ENCODE assay signal across 8 mouse cellular contexts in the genomic region with DNA sequence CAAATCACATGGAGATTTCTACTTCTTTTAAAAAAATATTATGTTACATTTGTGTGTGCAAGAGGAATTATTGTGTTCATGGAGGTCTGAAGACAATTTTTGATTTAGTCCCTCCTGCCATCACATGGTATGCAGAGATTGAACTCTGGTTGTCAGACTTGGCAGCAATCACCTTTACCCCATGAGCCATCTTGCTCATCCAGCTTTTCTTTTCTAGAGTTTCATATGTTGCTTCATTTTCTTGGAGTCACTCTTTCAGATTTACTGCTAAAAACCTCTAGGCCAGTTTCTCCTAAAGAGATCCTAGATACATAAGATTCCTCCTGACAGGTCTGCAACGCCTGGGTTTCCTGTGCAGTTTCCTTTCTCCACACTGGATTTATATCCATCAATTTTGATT. TPM values are rescaled to one million over a fixed set of nuclear protein-coding genes. Genes with fewer than 3 reads are reported as not detected.
A peak's percentile ranks its signal among the peaks of the same experiment; 100 is the strongest.
DNase-seq lines count a peak whose midpoint lies in the region; ATAC-seq and TF ChIP-seq lines count a peak whose summit lies in the region.

No protein-coding gene starts in this region.

- H3K27me3 ChIP-seq in kidney, embryonic 16.5 days (ENCODE audit: insufficient read depth, low read length) = no peaks in the 10 kb centered on the region
- H3K27me3 ChIP-seq in embryonic facial prominence, embryonic 15.5 days = no peaks in the 10 kb centered on the region
- H3K27me3 ChIP-seq in limb, embryonic 11.5 days (ENCODE audit: control insufficient read depth, insufficient read depth, low read length) = no peaks in the 10 kb centered on the region
- no peaks in the 10 kb centered on the region for H3K27me3 ChIP-seq in neural tube, embryonic 14.5 days (ENCODE audit: control insufficient read depth, insufficient read depth, low read length)
- H3K27me3 ChIP-seq in thymus, adult 2 months (ENCODE audit: control insufficient read depth, insufficient read depth, low read length) = no peaks in the 10 kb centered on the region

- no peaks in the 10 kb centered on the region for H3K9me3 ChIP-seq in kidney, embryonic 16.5 days (ENCODE audit: low read length)
- H3K9me3 ChIP-seq in embryonic facial prominence, embryonic 15.5 days (replicated peaks) = no peaks in the 10 kb centered on the region
- H3K9me3 ChIP-seq in limb, embryonic 11.5 days (ENCODE audit: control insufficient read depth, low read length) = no peaks in the 10 kb centered on the region
- H3K9me3 ChIP-seq in neural tube, embryonic 14.5 days (ENCODE audit: control insufficient read depth, low read length) = no peaks in the 10 kb centered on the region

- intact Hi-C loops in left cerebral cortex, postnatal 25 days (cut with DNase I) = no loop called here

- H3K9ac ChIP-seq in kidney, embryonic 16.5 days (replicated peaks; ENCODE audit: low read length) = peak overlapping the region; percentile 72
- no peak overlapping the region; the same call in 1 of the 2 replicates for H3K9ac ChIP-seq in embryonic facial prominence, embryonic 15.5 days
- H3K9ac ChIP-seq in limb, embryonic 11.5 days (ENCODE audit: low read length) = no peak overlapping the region; the same call in 1 of the 2 replicates
- H3K9ac ChIP-seq in neural tube, embryonic 14.5 days (replicated peaks; ENCODE audit: low read depth, low read length) = 0 out of 2 replicates have a peak overlapping the region, but pooled peaks have one; percentile 26

- DNase-seq in kidney, postnatal 25 days = no peak
- no peak for DNase-seq in limb, embryonic 11.5 days (ENCODE audit: low spot score)
- no peak for DNase-seq in urinary bladder, postnatal 25 days (ENCODE audit: low spot score)
- DNase-seq in thymus, adult 2 months = no peak
- no peak for DNase-seq in left cerebral cortex, postnatal 25 days (ENCODE audit: low spot score in 2 of 2)

- peaks cover 48% of the 10 kb centered on the region for H3K4me1 ChIP-seq in kidney, embryonic 16.5 days (ENCODE audit: insufficient read depth, low read length)
- peaks cover 60% of the 10 kb centered on the region for H3K4me1 ChIP-seq in embryonic facial prominence, embryonic 15.5 days
- 0 out of 2 replicates have a peak, but pooled peaks cover 6% of the 10 kb centered on the region for H3K4me1 ChIP-seq in limb, embryonic 11.5 days (ENCODE audit: control insufficient read depth, insufficient read depth, low read length)
- H3K4me1 ChIP-seq in neural tube, embryonic 14.5 days (ENCODE audit: control insufficient read depth, insufficient read depth, low read length) = peaks cover 26% of the 10 kb centered on the region
- peaks cover 12% of the 10 kb centered on the region for H3K4me1 ChIP-seq in thymus, adult 2 months (replicated peaks; ENCODE audit: control insufficient read depth, insufficient read depth, low read length)

- WGBS in kidney, embryonic 16.5 days = 16% methylated on average over 1 of the region's 1 CpGs
- WGBS in embryonic facial prominence, embryonic 15.5 days = 21% methylated on average over 1 of the region's 1 CpGs
- WGBS in limb, embryonic 11.5 days = 62% methylated on average over 1 of the region's 1 CpGs
- WGBS in neural tube, embryonic 14.5 days = 58% methylated on average over 1 of the region's 1 CpGs
- WGBS in thymus, adult 2 months = 22% methylated on average over 1 of the region's 1 CpGs

- no peak for TF ChIP-seq CTCF in thymus, adult 2 months (IDR thresholded peaks at IDR 0.05; ENCODE audit: borderline replicate concordance, control insufficient read depth, extremely low read depth, insufficient read depth, low read length, poor library complexity)

- H3K4me2 ChIP-seq in kidney, embryonic 16.5 days (replicated peaks; ENCODE audit: low read depth, low read length) = peak overlapping the region; percentile 85
- peak overlapping the region; percentile 79 for H3K4me2 ChIP-seq in embryonic facial prominence, embryonic 15.5 days (replicated peaks)
- peak overlapping the region; percentile 81; the same call in 1 of the 2 replicates for H3K4me2 ChIP-seq in limb, embryonic 11.5 days (ENCODE audit: low read depth, severe bottlenecking)
- H3K4me2 ChIP-seq in neural tube, embryonic 14.5 days (ENCODE audit: low read depth, low read length) = peak overlapping the region; percentile 76; the same call in 1 of the 2 replicates

- H3K36me3 ChIP-seq in kidney, embryonic 16.5 days (ENCODE audit: insufficient read depth, low read length) = no peaks in the 10 kb centered on the region
- H3K36me3 ChIP-seq in embryonic facial prominence, embryonic 15.5 days = no peaks in the 10 kb centered on the region
- H3K36me3 ChIP-seq in limb, embryonic 11.5 days (ENCODE audit: control insufficient read depth, insufficient read depth, low read length) = no peaks in the 10 kb centered on the region
- no peaks in the 10 kb centered on the region for H3K36me3 ChIP-seq in neural tube, embryonic 14.5 days (ENCODE audit: control insufficient read depth, insufficient read depth, low read length)
- H3K36me3 ChIP-seq in thymus, adult 2 months (ENCODE audit: control insufficient read depth, insufficient read depth, low read length) = no peaks in the 10 kb centered on the region

- peak overlapping the region; percentile 78 for H3K4me3 ChIP-seq in kidney, embryonic 16.5 days (ENCODE audit: low read length)
- peak overlapping the region; percentile 82 for H3K4me3 ChIP-seq in embryonic facial prominence, embryonic 15.5 days (replicated peaks)
- no peak overlapping the region; the same call in 1 of the 2 replicates for H3K4me3 ChIP-seq in limb, embryonic 11.5 days (ENCODE audit: low read depth, low read length)
- no peak overlapping the region for H3K4me3 ChIP-seq in neural tube, embryonic 14.5 days (ENCODE audit: low read depth, low read length)
- H3K4me3 ChIP-seq in thymus, adult 2 months (ENCODE audit: control insufficient read depth, insufficient read depth, low read length) = no peak overlapping the region

- ATAC-seq in kidney, embryonic 16.5 days (ENCODE audit: low FRiP score, low TSS enrichment) = no peak
- no peak for ATAC-seq in embryonic facial prominence, embryonic 15.5 days (ENCODE audit: insufficient number of reproducible peaks, low FRiP score, low TSS enrichment, low read depth)
- ATAC-seq in limb, embryonic 11.5 days (ENCODE audit: insufficient number of reproducible peaks, low FRiP score, low TSS enrichment, low read depth) = no peak
- ATAC-seq in neural tube, embryonic 14.5 days (ENCODE audit: low read depth) = no peak

- TF ChIP-seq POLR2A in thymus, adult 2 months (IDR thresholded peaks at IDR 0.05; ENCODE audit: control insufficient read depth, extremely low read depth, insufficient read depth, low read length, poor library complexity) = no peak

- peak overlapping the region; percentile 98 for H3K27ac ChIP-seq in kidney, embryonic 16.5 days (ENCODE audit: low read length)
- H3K27ac ChIP-seq in embryonic facial prominence, embryonic 15.5 days (replicated peaks) = peak overlapping the region; percentile 97
- H3K27ac ChIP-seq in limb, embryonic 11.5 days (replicated peaks; ENCODE audit: low read depth, low read length) = no peak overlapping the region
- peak overlapping the region; percentile 83 for H3K27ac ChIP-seq in neural tube, embryonic 14.5 days (ENCODE audit: low read depth, low read length)
- H3K27ac ChIP-seq in thymus, adult 2 months (ENCODE audit: control insufficient read depth, insufficient read depth, low read length) = no peak overlapping the region

RNA-seq across cellular contexts. Expression of a gene that starts 7.3 kb away (rescaled TPM):
- polyA plus RNA-seq in kidney, embryonic 16.5 days (2015; fragmentation: Nextera tagmentation; extraction: Ambion mirVana) = 25.7 and 28.9 TPM in 2 replicates
- 31.1 and 32.3 TPM in 2 replicates for polyA plus RNA-seq in embryonic facial prominence, embryonic 15.5 days (2015; fragmentation: Nextera tagmentation; extraction: Ambion mirVana)
- 13.7 and 14.6 TPM in 2 replicates for polyA plus RNA-seq in limb, embryonic 11.5 days (2014; fragmentation: Nextera tagmentation; extraction: Ambion mirVana)
- polyA plus RNA-seq in neural tube, embryonic 14.5 days (2014; fragmentation: Nextera tagmentation; extraction: Ambion mirVana) = 17.9 and 19.3 TPM in 2 replicates
- 29.3 and 34.6 TPM in 2 replicates for polyA plus RNA-seq in thymus, adult 2 months (2012; rRNA removed)
- total RNA-seq in left cerebral cortex, postnatal 25 days (2021) = 100 to 1,000 TPM; 220 to 246 TPM

RNA-seq across cellular contexts. Expression of a gene that starts 49.0 kb away (rescaled TPM):
- polyA plus RNA-seq in kidney, embryonic 16.5 days (2015; fragmentation: Nextera tagmentation; extraction: Ambion mirVana) = 29.6 and 32.6 TPM in 2 replicates
- 31.4 and 33.8 TPM in 2 replicates for polyA plus RNA-seq in embryonic facial prominence, embryonic 15.5 days (2015; fragmentation: Nextera tagmentation; extraction: Ambion mirVana)
- 16.7 and 16.8 TPM in 2 replicates for polyA plus RNA-seq in limb, embryonic 11.5 days (2014; fragmentation: Nextera tagmentation; extraction: Ambion mirVana)
- 12.4 and 13.4 TPM in 2 replicates for polyA plus RNA-seq in neural tube, embryonic 14.5 days (2014; fragmentation: Nextera tagmentation; extraction: Ambion mirVana)
- polyA plus RNA-seq in thymus, adult 2 months (2012; rRNA removed) = 64.6 and 76.1 TPM in 2 replicates
- total RNA-seq in left cerebral cortex, postnatal 25 days (2021) = 10 to 100 TPM; 25.5 to 27.2 TPM

Comparison
In these comparisons a context has a peak if more than half of its experiments do, and no peak if none do; other contexts are left out.
1. H3K27ac ChIP-seq: peak in kidney, embryonic 16.5 days (single experiment), embryonic facial prominence, embryonic 15.5 days (single experiment) and neural tube, embryonic 14.5 days (single experiment); none in limb, embryonic 11.5 days (single experiment) and thymus, adult 2 months (single experiment).
2. H3K4me3 ChIP-seq: peak in kidney, embryonic 16.5 days (single experiment) and embryonic facial prominence, embryonic 15.5 days (single experiment); none in limb, embryonic 11.5 days (single experiment), neural tube, embryonic 14.5 days (single experiment) and thymus, adult 2 months (single experiment).
3. H3K9ac ChIP-seq: peak in kidney, embryonic 16.5 days (single experiment) and neural tube, embryonic 14.5 days (single experiment); none in embryonic facial prominence, embryonic 15.5 days (single experiment) and limb, embryonic 11.5 days (single experiment).
4. Peak in every context shown above with its lines, with median percentiles within 50 percentile points of each other: H3K4me2 ChIP-seq.